Mouse (Mus musculus): Measurements from ENCODE around the gene Lyg2. TPM values are rescaled to one million over a fixed set of nuclear protein-coding genes. Genes with fewer than 3 reads are reported as not detected.
A peak's percentile ranks its signal among the peaks of the same experiment; 100 is the strongest.

The Lyg2 gene
- polyA plus RNA-seq, 1 experiment: 0.04 TPM

GRCm38 (mm10) chr1:37925971-37926370, 9.7 kb upstream of the Lyg2 start:
- no peaks in the 10 kb centered on the region for H3K4me1 ChIP-seq (ENCODE audit: control insufficient read depth, insufficient read depth, low read length)
- no peak overlapping the region for H3K4me3 ChIP-seq (ENCODE audit: insufficient read depth, low read length)
- TF ChIP-seq CTCF (IDR thresholded peaks at IDR 0.05; ENCODE audit: extremely low read depth, insufficient read depth, low read length) (no peak), POLR2A (IDR thresholded peaks at IDR 0.05; ENCODE audit: extremely low read depth, insufficient read depth, low read length) (no peak)
- no peak overlapping the region for H3K27ac ChIP-seq (ENCODE audit: insufficient read depth, low read length)

DNA sequence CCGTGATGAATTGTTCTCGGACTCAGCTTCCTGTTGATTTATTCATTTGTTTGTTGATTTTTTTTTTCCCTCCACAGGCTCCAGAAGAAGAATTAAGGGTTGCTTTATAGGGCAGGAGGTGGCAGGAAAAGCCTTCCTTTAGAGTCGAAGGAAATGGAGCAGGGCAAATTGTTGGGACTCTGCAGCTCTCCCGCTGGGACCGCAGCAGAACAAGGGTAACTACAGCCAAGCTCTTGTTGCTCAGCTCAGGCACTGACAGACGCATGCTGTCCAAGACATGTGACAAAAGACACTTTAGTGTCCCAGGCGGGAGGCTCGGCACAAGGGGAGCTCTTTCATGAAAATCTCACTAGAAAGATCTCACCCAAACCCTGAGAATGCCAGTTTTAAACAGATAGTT, 6.2 kb upstream of the Lyg2 start:
- no peak for TF ChIP-seq POLR2A (IDR thresholded peaks at IDR 0.05; ENCODE audit: extremely low read depth, insufficient read depth, low read length)
- TF ChIP-seq CTCF (IDR thresholded peaks at IDR 0.05; ENCODE audit: extremely low read depth, insufficient read depth, low read length): no peak
- no peak overlapping the region for H3K4me3 ChIP-seq (ENCODE audit: insufficient read depth, low read length)
- no peak overlapping the region for H3K27ac ChIP-seq (ENCODE audit: insufficient read depth, low read length)
- no peaks in the 10 kb centered on the region for H3K4me1 ChIP-seq (ENCODE audit: control insufficient read depth, insufficient read depth, low read length)

DNA sequence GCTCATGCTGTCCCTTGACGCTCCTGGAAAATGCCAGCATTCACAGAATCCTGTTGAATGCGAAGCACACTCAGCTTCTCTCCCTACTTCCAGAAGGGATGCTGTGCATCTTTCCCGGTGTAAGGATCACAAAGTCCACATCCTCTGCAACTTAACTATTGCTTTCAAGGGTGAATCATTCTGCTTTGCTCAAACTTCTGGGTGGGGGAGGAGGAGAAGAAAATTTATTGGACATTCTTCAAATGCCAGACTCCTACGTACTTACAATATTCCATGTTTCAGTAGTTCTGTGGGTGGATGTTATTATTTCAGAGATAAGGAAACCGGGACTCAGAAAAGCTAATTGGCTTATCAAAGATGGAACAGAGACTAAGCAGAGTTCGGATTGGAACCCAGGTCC, 1.8 kb upstream of the Lyg2 start:
- no peak for TF ChIP-seq POLR2A (IDR thresholded peaks at IDR 0.05; ENCODE audit: extremely low read depth, insufficient read depth, low read length)
- TF ChIP-seq CTCF (IDR thresholded peaks at IDR 0.05; ENCODE audit: extremely low read depth, insufficient read depth, low read length): no peak
- Histone ChIP-seq H3K4me3 (ENCODE audit: insufficient read depth, low read length) (no peak overlapping the region), H3K27ac (ENCODE audit: insufficient read depth, low read length) (no peak overlapping the region), H3K4me1 (ENCODE audit: control insufficient read depth, insufficient read depth, low read length) (no peaks in the 10 kb centered on the region)

GRCm38 (mm10) chr1:37917666-37918065, 1.4 kb upstream of the Lyg2 start:
- H3K4me1 ChIP-seq (ENCODE audit: control insufficient read depth, insufficient read depth, low read length): no peaks in the 10 kb centered on the region
- H3K4me3 ChIP-seq (ENCODE audit: insufficient read depth, low read length): no peak overlapping the region
- no peak for TF ChIP-seq CTCF (IDR thresholded peaks at IDR 0.05; ENCODE audit: extremely low read depth, insufficient read depth, low read length)
- TF ChIP-seq POLR2A (IDR thresholded peaks at IDR 0.05; ENCODE audit: extremely low read depth, insufficient read depth, low read length): no peak
- no peak overlapping the region for H3K27ac ChIP-seq (ENCODE audit: insufficient read depth, low read length)

DNA sequence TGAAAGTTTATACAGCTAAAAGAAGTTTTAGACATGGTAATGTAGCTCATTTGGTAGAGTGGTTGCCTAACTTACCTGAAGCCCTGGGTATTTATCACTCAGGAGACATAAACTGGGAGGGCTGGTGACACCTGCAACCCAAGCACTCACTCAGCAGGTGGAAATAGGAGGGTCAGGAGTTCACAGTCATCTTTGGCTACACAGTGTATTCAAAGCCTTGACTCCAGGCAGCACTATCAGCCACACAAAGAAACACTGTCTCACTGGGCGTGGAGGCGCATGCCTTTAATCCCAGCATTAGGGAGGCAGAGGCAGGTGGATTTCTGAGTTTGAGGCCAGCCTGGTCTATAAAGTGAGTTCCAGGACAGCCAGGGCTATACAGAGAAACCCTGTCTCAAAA, 3.5 kb downstream of the Lyg2 start:
- H3K4me3 ChIP-seq (ENCODE audit: insufficient read depth, low read length): no peak overlapping the region
- no peak overlapping the region for H3K27ac ChIP-seq (ENCODE audit: insufficient read depth, low read length)
- no peak for TF ChIP-seq POLR2A (IDR thresholded peaks at IDR 0.05; ENCODE audit: extremely low read depth, insufficient read depth, low read length)
- no peak for TF ChIP-seq CTCF (IDR thresholded peaks at IDR 0.05; ENCODE audit: extremely low read depth, insufficient read depth, low read length)
- no peaks in the 10 kb centered on the region for H3K4me1 ChIP-seq (ENCODE audit: control insufficient read depth, insufficient read depth, low read length)

DNA sequence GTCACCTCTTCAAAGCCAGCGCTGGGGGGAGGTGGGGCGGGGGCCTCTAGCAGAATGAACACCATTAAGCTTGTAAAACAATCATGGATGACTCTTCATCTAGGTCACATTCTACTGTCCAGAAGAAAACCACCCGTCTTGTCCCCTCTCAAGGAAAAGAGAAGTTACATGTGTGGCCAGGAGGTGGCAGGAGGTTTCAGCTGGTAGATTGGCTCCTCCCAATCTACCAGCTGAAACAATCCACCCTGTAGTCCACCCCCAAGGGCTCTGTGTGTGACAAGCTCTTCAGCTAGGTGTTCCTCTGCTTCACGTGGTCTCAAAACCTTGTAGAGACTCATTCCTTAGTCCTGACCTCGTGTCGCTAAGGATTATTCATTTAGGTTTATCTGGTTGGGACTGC, 13.1 kb downstream of the Lyg2 start:
- no peak overlapping the region for H3K27ac ChIP-seq (ENCODE audit: insufficient read depth, low read length)

DNA sequence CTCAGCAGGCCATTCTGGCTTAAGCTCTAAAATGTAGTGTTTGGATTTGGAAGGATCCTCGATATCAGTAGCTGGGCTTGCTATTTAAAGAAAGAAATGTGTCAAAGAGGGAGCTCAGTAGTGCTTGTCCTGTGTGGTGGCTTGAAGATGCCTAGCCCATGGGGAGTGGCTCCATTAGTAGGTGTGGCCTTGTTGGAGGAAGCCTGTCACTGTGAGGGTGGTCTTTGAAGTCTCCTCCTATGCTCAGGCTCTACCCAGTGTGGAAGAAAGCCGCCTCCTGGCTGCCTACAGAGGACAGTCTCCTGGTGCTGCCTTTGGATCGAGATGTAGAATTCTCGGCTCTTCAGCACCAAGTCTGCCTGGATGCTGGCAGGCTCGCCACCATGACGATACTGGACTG, 16.0 kb downstream of the Lyg2 start:
- Histone ChIP-seq H3K4me3 (ENCODE audit: insufficient read depth, low read length) (no peak overlapping the region), H3K4me1 (ENCODE audit: control insufficient read depth, insufficient read depth, low read length) (no peaks in the 10 kb centered on the region), H3K27ac (ENCODE audit: insufficient read depth, low read length) (no peak overlapping the region)
- no peak for TF ChIP-seq POLR2A (IDR thresholded peaks at IDR 0.05; ENCODE audit: extremely low read depth, insufficient read depth, low read length)

More for the DNA sequence above, 13.1 kb downstream of the Lyg2 start:
- Histone ChIP-seq H3K4me3 (ENCODE audit: insufficient read depth, low read length) (no peak overlapping the region), H3K4me1 (ENCODE audit: control insufficient read depth, insufficient read depth, low read length) (no peaks in the 10 kb centered on the region)
- TF ChIP-seq POLR2A (IDR thresholded peaks at IDR 0.05; ENCODE audit: extremely low read depth, insufficient read depth, low read length) (no peak), CTCF (IDR thresholded peaks at IDR 0.05; ENCODE audit: extremely low read depth, insufficient read depth, low read length) (peak; percentile 40; the same call in 1 of the 2 replicates)

DNA sequence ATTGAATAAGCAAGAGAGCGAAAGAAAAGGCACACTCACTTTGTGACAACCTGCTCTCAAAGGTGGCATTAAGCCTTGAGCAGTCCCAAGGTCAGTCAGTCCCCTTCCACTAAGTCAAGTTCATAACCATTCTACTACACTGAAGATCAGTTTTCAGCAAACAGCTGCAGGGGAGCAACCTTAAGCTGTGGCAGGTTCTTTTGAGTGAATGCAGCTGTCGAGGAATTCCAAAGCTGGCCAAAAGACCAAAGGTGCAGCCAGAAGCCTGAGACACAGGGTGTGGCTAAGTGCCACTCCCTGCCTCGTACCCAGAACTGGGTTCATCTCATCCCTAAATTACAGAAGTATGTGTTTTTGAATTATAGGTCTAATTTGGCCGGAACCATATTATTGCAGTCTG, 16.5 kb downstream of the Lyg2 start:
- H3K4me3 ChIP-seq (ENCODE audit: insufficient read depth, low read length): no peak overlapping the region

DNA sequence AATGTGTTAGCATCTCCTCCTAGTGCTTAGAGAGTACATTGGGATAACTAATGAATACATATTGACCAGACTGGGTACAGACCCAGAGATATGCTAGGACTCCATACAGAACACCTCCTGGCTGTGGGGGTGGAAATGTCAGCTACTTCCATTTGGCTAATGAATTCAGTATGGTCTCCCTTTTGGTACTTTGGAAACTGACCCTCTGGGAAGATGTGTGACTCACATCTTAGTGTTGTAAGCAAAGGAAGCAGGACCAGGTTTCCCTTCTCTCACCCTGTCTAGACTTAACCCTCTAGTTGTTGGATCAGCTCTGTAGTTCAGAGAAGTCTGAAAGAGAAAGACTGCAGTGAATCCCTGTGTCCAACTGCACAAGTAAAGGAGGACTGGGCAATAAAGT, 21.7 kb downstream of the Lyg2 start:
- Histone ChIP-seq H3K4me3 (ENCODE audit: insufficient read depth, low read length) (no peak overlapping the region), H3K27ac (ENCODE audit: insufficient read depth, low read length) (no peak overlapping the region), H3K4me1 (ENCODE audit: control insufficient read depth, insufficient read depth, low read length) (no peaks in the 10 kb centered on the region)
- TF ChIP-seq CTCF (IDR thresholded peaks at IDR 0.05; ENCODE audit: extremely low read depth, insufficient read depth, low read length): no peak

More for the DNA sequence above, 16.5 kb downstream of the Lyg2 start:
- no peak for TF ChIP-seq CTCF (IDR thresholded peaks at IDR 0.05; ENCODE audit: extremely low read depth, insufficient read depth, low read length)
- no peak for TF ChIP-seq POLR2A (IDR thresholded peaks at IDR 0.05; ENCODE audit: extremely low read depth, insufficient read depth, low read length)
- no peaks in the 10 kb centered on the region for H3K4me1 ChIP-seq (ENCODE audit: control insufficient read depth, insufficient read depth, low read length)
- H3K27ac ChIP-seq (ENCODE audit: insufficient read depth, low read length): no peak overlapping the region

GRCm38 (mm10) chr1:37891400-37891799, 24.9 kb downstream of the Lyg2 start:
- H3K27ac ChIP-seq (ENCODE audit: insufficient read depth, low read length): no peak overlapping the region

More at GRCm38 (mm10) chr1:37891400-37891799, 24.9 kb downstream of the Lyg2 start:
- Histone ChIP-seq H3K4me3 (ENCODE audit: insufficient read depth, low read length) (peak overlapping the region; percentile 58; the same call in 1 of the 2 replicates), H3K4me1 (ENCODE audit: control insufficient read depth, insufficient read depth, low read length) (no peaks in the 10 kb centered on the region)
- TF ChIP-seq POLR2A (IDR thresholded peaks at IDR 0.05; ENCODE audit: extremely low read depth, insufficient read depth, low read length) (no peak), CTCF (IDR thresholded peaks at IDR 0.05; ENCODE audit: extremely low read depth, insufficient read depth, low read length) (no peak)

Measured in cortical plate, adult 2 months (tissue).